Mouse (Mus musculus) layer of hippocampus, postnatal 10 days (tissue): Measurements from ENCODE around the gene H3f3b. TPM values are rescaled to one million over a fixed set of nuclear protein-coding genes. Genes with fewer than 3 reads are reported as not detected.

Experiments
- DNase-seq, 2 experiments: peaks; one replicate each; pipeline ENCODE4 v3.0.0; 2021; ENCODE audit warnings: low spot score in 2 of 2
- total RNA-seq, 2 experiments: library from RNA; stranded (reverse); gene quantifications; 2 replicates each; pipeline ENCODE4 v1.2.3; 2021

The H3f3b gene
- total RNA-seq, 2 experiments from 2014 or later, result 400 to 469 TPM

DNA sequence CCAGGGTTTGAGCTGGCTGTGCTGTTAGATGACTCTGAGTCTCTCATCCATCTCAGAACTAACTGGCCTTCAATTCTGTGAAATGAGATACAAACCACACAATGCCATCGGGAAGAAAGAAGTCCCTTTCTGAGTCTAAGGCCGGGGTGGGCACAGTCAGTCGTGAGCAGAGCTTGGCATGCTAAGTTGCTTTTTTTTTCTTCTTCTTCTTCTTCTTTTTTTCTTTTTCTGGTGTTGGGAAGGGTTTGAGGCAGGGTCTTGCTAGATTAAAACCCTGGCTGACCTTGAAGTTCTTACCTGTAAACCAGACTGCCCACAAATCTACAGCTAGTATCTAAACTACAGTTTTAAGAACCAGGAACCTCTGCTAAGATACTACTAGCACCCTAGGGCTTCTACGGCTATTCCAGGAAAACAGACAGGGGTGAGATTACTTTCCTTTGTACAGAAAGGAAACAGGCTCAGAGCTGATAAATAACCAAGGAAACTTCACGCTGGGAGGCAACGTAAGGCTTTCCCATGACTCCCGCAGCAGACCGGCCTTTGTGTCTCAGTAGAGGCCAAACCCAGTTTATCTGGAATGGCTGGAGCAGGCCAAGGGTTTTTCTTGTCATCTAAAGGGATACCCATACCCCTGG lies 23.5 kb downstream of the H3f3b start:
- no peak for DNase-seq

DNA sequence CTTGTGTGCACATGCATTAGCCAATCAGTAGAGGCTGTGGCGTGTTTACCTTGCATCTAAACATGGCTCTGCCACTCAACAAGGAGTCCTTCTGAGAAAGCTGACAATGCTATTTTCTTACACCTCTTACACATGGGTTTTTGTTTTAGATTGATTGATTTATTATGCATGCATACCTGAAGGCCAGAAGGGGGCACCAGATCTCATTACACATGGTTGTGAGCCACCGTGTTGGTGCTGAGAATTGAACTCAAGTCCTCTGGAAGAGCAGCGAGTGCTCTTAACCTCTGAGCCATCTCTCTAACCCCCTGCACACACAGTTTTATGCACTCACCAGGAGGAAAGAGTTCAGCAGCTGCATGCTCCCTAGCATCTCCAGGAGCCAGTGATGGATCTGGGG lies 24.9 kb downstream of the H3f3b start:
- DNase-seq, result no peak

DNA sequence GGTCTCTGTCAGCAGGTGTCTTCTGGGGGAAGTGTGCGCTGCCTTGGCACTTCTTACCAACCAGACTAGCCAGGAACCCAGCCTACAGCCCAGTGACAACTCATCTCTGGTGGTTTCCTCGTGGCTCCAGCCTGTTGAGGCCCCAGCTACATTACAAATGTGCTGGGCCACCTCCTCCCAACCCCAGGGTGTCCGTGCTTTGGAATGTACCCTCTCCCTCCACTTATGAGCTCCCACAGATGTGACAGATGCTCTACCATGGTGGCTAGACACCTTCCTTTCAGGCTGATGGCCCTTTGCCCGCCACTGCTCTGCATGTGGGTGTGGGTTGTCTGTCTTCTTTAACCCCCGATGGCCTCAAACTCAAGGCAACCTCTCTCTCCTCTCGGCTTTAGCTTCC lies 26.0 kb downstream of the H3f3b start:
- DNase-seq, result no peak

DNA sequence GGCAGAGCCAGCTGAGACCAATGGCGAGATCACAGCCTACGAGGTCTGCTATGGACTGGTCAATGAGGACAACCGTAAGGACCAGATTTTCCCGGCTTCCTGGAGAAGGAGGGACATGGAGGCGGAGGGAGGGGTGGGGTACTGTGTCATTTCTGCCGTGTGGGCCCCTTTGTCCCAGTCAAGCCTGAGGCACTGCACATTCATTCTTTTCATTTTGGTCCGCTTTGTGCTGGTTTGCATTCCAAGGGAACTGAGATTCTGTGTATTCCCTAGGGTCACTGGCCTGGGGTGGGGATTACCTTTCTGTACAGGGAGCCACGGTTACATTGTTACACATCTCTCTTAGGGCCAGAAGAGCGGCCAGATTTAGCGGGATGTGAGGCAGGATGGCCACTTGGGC lies 27.2 kb downstream of the H3f3b start:
- no peak for DNase-seq

DNA sequence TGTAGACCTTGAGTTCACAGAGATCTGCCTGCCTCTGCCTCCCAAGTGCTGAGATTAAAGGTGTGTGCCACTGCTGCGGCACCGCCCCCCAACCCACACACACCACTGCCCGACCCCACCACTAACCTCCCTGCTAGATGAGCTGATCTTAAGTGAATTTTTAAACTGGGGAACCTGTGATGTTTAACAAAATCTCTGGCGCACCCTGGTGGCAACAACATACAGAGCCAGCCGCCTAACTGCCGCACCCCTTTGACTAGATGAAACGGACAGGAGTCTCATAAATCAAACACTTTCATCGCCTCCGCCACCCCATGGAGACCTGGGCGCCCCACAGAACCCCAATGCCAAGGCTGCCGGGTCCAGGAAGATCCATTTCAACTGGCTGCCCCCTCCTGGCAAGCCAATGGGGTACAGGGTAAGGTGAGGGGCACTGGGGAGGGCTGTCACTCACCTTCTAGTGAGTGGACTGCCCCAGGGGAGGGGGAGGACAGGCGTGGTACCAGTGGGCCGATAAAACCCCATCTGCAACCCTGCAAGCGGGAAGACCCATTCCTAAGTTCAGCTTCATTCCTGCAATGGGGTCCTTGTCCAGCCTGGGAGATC lies 28.1 kb downstream of the H3f3b start:
- peak; percentile 79 to 86 for DNase-seq

DNA sequence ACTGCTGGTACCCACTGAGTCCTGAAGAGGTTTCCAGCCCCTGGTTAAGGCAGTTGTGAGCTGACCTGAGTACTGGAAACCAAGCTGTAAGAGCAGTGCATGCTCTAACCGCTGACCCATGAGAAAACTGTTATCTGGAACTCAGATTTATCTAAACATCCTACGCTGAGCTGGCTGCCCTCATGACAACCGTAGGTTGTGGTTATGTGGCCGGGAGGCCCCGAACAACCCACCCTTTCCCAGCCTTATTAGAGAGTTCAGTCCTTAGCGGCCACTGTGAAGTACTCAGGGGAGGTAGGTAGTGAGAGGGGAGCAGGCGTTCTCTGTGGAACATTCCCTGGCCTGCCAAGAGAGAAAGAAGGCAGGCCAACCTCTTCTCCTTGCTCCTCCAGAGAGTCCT lies 28.7 kb downstream of the H3f3b start:
- DNase-seq, result no peak

DNA sequence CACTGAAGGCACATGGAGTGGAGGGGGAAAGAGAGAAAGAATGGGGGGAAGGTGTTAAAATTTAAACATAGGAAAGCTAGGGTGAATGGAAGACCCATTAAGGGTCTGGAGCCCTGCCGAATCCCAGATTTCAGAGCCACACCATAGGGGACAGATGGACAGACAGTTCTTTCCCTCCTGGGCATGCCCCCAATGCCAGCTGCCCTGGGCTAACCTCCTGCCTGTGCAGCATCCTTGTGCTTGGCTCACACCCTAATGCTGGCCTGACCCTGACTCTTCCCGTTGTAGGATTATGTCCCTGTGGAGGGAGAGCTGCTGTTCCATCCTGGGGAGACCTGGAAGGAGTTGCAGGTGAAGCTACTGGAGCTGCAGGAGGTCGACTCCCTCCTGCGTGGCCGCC lies 30.1 kb downstream of the H3f3b start:
- DNase-seq, result no peak

DNA sequence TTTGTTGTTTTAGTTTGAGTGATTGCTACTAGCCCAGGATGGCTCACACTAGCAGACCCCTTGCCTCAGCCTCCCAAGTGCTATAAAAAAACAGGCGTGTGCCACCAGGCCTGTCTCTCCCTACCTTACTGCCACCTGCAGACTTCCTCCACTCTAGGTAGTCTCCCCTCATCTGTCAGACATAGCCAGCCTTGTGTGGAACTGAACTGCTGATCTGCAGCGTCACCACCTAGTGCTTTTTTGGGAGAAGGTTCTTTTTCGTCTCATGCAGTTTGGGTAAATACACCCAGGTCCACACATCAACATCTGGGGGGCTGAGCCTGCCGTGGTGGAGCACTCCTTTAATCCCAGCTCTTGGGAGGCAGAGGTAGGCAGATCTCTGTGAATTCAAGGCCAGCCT lies 30.7 kb downstream of the H3f3b start:
- DNase-seq, result no peak

DNA sequence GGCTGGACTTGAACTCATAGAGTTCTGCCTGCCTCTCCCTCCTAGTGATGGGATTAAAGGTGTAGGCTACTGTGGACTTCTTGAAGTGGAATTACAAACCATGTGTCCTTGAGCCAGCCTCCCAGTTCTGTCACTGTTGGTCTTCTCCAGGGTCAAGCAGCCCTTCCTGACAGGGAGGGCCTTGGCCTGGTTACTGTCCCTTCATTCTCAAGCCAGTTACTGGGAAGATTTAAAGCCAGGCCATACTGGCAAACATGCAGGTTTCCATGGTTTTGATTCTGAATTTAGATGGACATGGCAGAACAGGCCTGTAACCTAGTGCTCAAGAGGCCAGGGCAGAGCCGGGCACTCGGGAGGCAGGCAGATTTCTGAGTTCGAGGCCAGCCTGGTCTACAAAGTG lies 32.5 kb downstream of the H3f3b start:
- no peak for DNase-seq

DNA sequence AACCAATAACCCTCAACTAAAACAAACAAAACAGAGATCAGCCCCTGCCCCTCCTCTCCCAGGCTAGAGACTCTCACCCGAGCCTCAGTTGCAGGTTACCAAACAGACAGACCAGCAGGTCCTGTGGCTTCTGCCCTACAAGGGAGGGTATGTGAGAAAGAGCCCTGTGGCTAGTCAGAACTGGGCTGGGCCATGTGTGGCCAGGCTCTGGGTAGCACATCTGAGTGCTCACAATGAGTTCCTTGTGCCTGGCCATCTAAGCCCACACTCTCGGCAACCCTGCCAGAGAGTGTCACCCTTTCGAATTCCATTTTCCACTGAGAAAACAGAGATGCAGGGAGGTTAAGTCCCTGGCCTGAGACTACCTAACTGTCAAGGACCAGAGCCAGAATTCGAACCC lies 35.7 kb downstream of the H3f3b start:
- DNase-seq, result no peak

DNA sequence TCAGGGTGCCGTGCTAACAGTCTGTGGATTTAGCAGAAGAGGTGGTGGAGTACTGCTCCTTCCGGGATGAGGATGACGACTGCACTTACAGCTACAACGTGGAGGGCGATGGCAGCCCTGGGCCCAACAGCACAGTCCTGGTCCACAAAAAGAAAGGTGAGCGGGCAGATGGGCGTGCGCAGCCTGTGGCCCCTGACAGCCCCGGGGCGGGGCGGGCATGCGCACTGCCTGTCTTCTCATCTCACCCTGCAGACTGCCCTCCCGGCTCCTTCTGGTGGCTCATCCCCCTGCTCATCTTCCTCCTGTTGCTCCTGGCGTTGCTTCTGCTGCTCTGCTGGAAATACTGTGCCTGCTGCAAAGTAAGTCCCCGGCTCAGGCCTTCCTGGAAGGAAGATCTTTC lies 38.1 kb downstream of the H3f3b start:
- no peak for DNase-seq

DNA sequence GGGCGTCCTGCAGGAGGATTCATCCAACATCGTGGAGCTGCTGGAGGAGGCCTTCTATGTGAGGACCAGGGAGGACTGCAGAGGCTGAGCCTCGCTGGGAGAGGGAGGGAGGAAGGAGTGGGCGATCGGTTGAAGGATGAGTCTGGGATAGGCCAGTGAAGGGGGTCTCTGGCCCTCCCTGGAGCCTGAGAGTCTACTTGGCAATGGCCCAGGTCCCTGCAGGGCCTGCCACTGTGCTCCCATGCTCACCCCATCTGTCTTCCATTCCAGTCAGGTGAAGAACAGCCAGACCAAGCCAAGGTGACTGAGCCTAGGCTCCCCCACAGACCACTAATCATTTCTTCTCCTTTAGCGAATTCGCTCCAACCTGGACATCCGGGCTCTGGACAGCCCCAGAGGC lies 44.5 kb downstream of the H3f3b start:
- no peak for DNase-seq

DNA sequence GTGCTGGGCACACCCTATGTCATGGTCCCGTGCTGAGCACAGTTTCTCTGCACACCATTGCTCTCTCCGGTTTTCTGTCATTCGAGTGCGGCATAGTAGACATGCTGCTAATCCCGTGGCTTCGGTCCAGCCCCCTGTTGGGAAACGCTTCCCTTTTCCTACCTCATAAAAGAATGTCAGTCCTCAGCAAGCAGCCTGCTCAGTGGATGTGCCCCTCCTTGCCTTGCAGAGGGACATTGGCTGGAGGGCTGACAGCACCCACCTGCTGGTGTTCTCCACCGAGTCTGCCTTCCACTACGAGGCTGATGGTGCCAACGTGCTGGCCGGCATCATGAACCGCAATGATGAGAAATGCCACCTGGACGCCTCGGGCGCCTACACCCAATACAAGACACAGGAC lies 45.3 kb downstream of the H3f3b start:
- no peak for DNase-seq

DNA sequence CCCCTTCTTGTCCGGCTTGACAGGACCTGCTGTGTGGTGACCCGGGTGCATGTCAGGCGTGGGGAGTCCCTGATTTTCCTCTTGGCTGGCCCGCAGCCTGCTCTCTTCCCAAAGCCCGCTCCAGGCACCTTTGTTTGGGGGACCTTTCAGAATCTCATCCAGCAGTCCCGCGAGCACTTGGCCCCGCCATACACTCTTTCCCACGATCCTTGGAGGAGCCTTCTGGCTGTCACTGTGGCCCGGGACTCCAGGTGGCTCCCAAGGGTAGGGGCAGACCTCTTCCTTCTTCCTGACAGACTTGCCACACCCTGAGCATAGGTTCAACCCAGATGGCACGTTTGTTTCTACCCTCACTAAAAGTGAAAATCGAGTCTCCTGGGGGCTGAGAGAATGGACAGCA lies 52.2 kb downstream of the H3f3b start:
- DNase-seq, result no peak

DNA sequence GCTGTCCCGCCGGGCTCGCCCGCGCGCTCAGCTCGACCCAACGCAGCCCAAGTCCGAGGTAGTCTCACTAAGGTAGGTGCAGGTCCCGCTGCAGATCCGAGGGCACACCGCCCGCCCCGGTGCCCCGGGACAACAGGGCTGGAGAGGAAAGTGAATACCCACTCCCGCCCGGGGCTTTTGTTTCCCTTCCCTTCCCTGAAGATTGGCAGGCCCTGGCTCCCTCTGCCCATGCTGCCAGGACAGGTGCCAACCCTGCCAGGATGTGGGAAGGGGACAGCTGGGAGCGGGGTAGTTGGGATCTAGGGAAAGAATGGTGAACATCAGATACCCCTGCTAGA lies 52.7 kb downstream of the H3f3b start:
- no peak for DNase-seq

DNA sequence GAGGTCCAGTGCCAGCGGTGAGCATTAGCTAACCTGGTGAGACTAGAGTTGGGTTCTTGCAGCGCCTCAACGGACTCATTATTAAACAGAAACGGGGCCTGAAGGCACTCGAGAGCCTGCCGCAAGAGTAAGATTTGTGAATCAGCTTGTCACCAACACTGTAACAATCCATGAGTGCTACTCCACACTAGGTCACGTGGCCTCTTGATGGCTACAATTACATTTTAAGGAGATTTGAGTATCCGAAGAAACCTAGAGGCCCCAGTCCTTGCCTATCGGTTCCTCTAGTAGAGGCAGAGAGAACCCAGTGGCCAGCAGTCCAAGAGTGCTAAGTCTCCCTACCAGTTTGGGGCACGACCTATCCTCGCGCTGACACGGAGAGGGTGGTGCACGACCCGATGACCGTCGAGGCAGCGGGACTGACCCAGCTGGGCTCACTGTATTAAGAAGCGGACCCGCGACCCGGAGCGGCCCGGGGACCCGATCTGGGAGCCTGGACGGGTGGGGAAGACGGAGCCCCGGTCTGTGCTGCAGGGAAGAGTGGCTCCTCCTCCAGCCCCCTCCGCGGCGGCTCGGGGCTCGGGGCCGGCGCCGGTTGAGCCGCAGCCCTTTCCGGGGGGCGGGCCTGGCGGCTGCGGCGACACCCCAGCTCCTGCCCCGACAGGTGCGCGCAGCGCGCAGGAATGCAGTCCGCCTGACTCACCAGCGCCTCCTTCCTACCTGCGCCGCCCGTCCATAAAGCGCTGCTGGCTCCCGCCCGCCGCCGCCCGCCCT lies 53.3 kb downstream of the H3f3b start, which contains the start of gene Itgb4:
Itgb4 (plus strand) TSS at position 401 of the 774 bp plus-strand sequence.
- no peak for DNase-seq

Other genes starting within 250 kb of the H3f3b start
- gene Caskin2, start 214.3 kb downstream of the H3f3b start, total RNA-seq, result 10 to 100 TPM; 20.5 to 21.6 TPM
- gene Tsen54, start 213.2 kb downstream of the H3f3b start, total RNA-seq, result 10 to 100 TPM; 16.1 to 22.3 TPM
- 1 to 10 TPM in 1 of 2 experiments, under 1 TPM in 1; 0.73 to 1.0 TPM for gene Llgl2, start 203.9 kb downstream of the H3f3b start, total RNA-seq
- under 1 TPM; 0.04 to 0.21 TPM for gene Myo15b, start 169.6 kb downstream of the H3f3b start, total RNA-seq
- under 1 TPM; 0.85 to 0.98 TPM for gene Smim5, start 128.0 kb downstream of the H3f3b start, total RNA-seq
- not detected for gene Smim6, start 115.9 kb downstream of the H3f3b start, total RNA-seq
- 10 to 100 TPM; 52.6 to 53.4 TPM for gene Sap30bp, start 94.7 kb downstream of the H3f3b start, total RNA-seq
- gene Recql5, start 94.5 kb downstream of the H3f3b start, total RNA-seq, result 10 to 100 TPM; 21.6 to 25.5 TPM
- 1 to 10 TPM in 1 of 2 experiments, under 1 TPM in 1; 0.85 to 1.3 TPM for gene Itgb4, start 53.3 kb downstream of the H3f3b start, total RNA-seq
- gene Galk1, start 15.2 kb downstream of the H3f3b start, total RNA-seq, result 10 to 100 TPM; 20.5 to 24.7 TPM
- 10 to 100 TPM; 23.9 to 28.1 TPM for gene Unk, start 2.4 kb upstream of the H3f3b start, total RNA-seq
- gene Unc13d, start 50.0 kb upstream of the H3f3b start, total RNA-seq, result 1 to 10 TPM; 1.3 TPM
- gene Wbp2, start 59.0 kb upstream of the H3f3b start, total RNA-seq, result 100 to 1,000 TPM; 199 to 238 TPM
- gene Trim47, start 99.2 kb upstream of the H3f3b start, total RNA-seq, result 1 to 10 TPM; 6.4 to 7.2 TPM
- gene Trim65, start 103.2 kb upstream of the H3f3b start, total RNA-seq, result 1 to 10 TPM; 5.3 to 5.5 TPM
- 10 to 100 TPM; 55.6 to 64.8 TPM for gene Mrpl38, start 110.9 kb upstream of the H3f3b start, total RNA-seq
- 10 to 100 TPM; 84.7 to 94.9 TPM for gene Fbf1, start 140.2 kb upstream of the H3f3b start, total RNA-seq
- gene Ten1, start 170.9 kb upstream of the H3f3b start, total RNA-seq, result 10 to 100 TPM; 39.0 to 46.2 TPM
- 100 to 1,000 TPM; 112 to 116 TPM for gene Acox1, start 171.1 kb upstream of the H3f3b start, total RNA-seq
- gene Evpl, start 210.1 kb upstream of the H3f3b start, total RNA-seq, result under 1 TPM; 0.57 to 0.65 TPM
- 10 to 100 TPM; 50.5 to 51.9 TPM for gene Srp68, start 246.3 kb upstream of the H3f3b start, total RNA-seq